Mouse (Mus musculus): ENCODE data around the gene Tspan11. TPM values are rescaled to one million over a fixed set of nuclear protein-coding genes. Genes with fewer than 3 reads are reported as not detected.

Gene Tspan11
- polyA plus RNA-seq, 1 experiment from 2014 or later, result 9.8 TPM

GRCm38 (mm10) chr6:127917712-127918111 lies 30.3 kb downstream of the Tspan11 start:
- Histone ChIP-seq H3K4me2 (no peak overlapping the region), H3K4me3 (no peak overlapping the region), H3K27me3 (no peaks in the 10 kb centered on the region), H3K4me1 (replicated peaks) (peaks cover 19% of the 10 kb centered on the region), H3K36me3 (peaks cover 14% of the 10 kb centered on the region), H3K9ac (no peak overlapping the region), H3K27ac (replicated peaks) (peak overlapping the region; percentile 76; the same call in 1 of the 2 replicates), H3K9me3 (no peaks in the 10 kb centered on the region)
- no peak for ATAC-seq (ENCODE audit: low read depth)
- WGBS, result 71% methylated on average over 4 of the region's 4 CpGs

- 89% methylated on average over 6 of the region's 6 CpGs for WGBS
- ATAC-seq (ENCODE audit: low read depth), result no peak
- Histone ChIP-seq H3K4me3 (no peak overlapping the region), H3K4me2 (no peak overlapping the region), H3K27me3 (no peaks in the 10 kb centered on the region), H3K9ac (no peak overlapping the region), H3K27ac (replicated peaks) (no peak overlapping the region), H3K9me3 (no peaks in the 10 kb centered on the region), H3K4me1 (replicated peaks) (peaks cover 19% of the 10 kb centered on the region), H3K36me3 (peaks cover 16% of the 10 kb centered on the region)
These were observed 32.1 kb downstream of the Tspan11 start for GRCm38 (mm10) chr6:127919491-127919890.

GRCm38 (mm10) chr6:127920652-127921051 lies 33.3 kb downstream of the Tspan11 start:
- H3K9ac ChIP-seq, result no peak overlapping the region
- H3K27me3 ChIP-seq, result no peaks in the 10 kb centered on the region
- H3K4me1 ChIP-seq (replicated peaks), result peaks cover 21% of the 10 kb centered on the region
- H3K4me2 ChIP-seq, result no peak overlapping the region
- H3K36me3 ChIP-seq, result peaks cover 12% of the 10 kb centered on the region
- no peaks in the 10 kb centered on the region for H3K9me3 ChIP-seq
- no peak overlapping the region for H3K4me3 ChIP-seq
- no peak overlapping the region for H3K27ac ChIP-seq (replicated peaks)
- 9% methylated on average over 8 of the region's 8 CpGs for WGBS
- peak; percentile 30; the same call in 1 of the 2 replicates for ATAC-seq (ENCODE audit: low read depth)

- no peak for ATAC-seq (ENCODE audit: low read depth)
These were observed 34.6 kb downstream of the Tspan11 start for GRCm38 (mm10) chr6:127921996-127922395.

GRCm38 (mm10) chr6:127923296-127923695 lies 35.9 kb downstream of the Tspan11 start:
- no peak overlapping the region for H3K4me2 ChIP-seq
- 84% methylated on average over 9 of the region's 9 CpGs for WGBS
- no peaks in the 10 kb centered on the region for H3K9me3 ChIP-seq
- no peak overlapping the region for H3K27ac ChIP-seq (replicated peaks)
- no peak overlapping the region for H3K9ac ChIP-seq
- 0 out of 2 replicates have a peak, but pooled peaks cover 2% of the 10 kb centered on the region for H3K36me3 ChIP-seq
- no peak overlapping the region for H3K4me3 ChIP-seq
- peaks cover 17% of the 10 kb centered on the region; the same call in 1 of the 2 replicates for H3K4me1 ChIP-seq (replicated peaks)
- no peak for ATAC-seq (ENCODE audit: low read depth)
- H3K27me3 ChIP-seq, result no peaks in the 10 kb centered on the region

More at GRCm38 (mm10) chr6:127921996-127922395, 34.6 kb downstream of the Tspan11 start:
- 54% methylated on average over 9 of the region's 9 CpGs for WGBS
- H3K27ac ChIP-seq (replicated peaks), result no peak overlapping the region
- H3K4me2 ChIP-seq, result no peak overlapping the region
- no peaks in the 10 kb centered on the region for H3K9me3 ChIP-seq
- 0 out of 2 replicates have a peak, but pooled peaks cover 2% of the 10 kb centered on the region for H3K36me3 ChIP-seq
- no peak overlapping the region for H3K9ac ChIP-seq
- H3K4me3 ChIP-seq, result no peak overlapping the region
- peaks cover 27% of the 10 kb centered on the region for H3K4me1 ChIP-seq (replicated peaks)
- no peaks in the 10 kb centered on the region for H3K27me3 ChIP-seq

GRCm38 (mm10) chr6:127924750-127925149 lies 37.4 kb downstream of the Tspan11 start:
- no peak for ATAC-seq (ENCODE audit: low read depth)
- Histone ChIP-seq H3K27ac (replicated peaks) (no peak overlapping the region), H3K27me3 (no peaks in the 10 kb centered on the region), H3K4me2 (no peak overlapping the region), H3K4me1 (replicated peaks) (peaks cover 17% of the 10 kb centered on the region; the same call in 1 of the 2 replicates), H3K4me3 (no peak overlapping the region), H3K36me3 (0 out of 2 replicates have a peak, but pooled peaks cover 2% of the 10 kb centered on the region), H3K9ac (no peak overlapping the region), H3K9me3 (no peaks in the 10 kb centered on the region)
- 71% methylated on average over 6 of the region's 6 CpGs for WGBS

GRCm38 (mm10) chr6:127925915-127926314 lies 38.5 kb downstream of the Tspan11 start:
- ATAC-seq (ENCODE audit: low read depth), result peak; percentile 64; the same call in 1 of the 2 replicates
- 0 out of 2 replicates have a peak, but pooled peaks cover 2% of the 10 kb centered on the region for H3K36me3 ChIP-seq

GRCm38 (mm10) chr6:127928682-127929081 lies 41.3 kb downstream of the Tspan11 start:
- H3K27me3 ChIP-seq, result no peaks in the 10 kb centered on the region
- no peaks in the 10 kb centered on the region for H3K9me3 ChIP-seq
- peaks cover 27% of the 10 kb centered on the region for H3K4me1 ChIP-seq (replicated peaks)
- H3K36me3 ChIP-seq, result 0 out of 2 replicates have a peak, but pooled peaks cover under 1% of the 10 kb centered on the region
- ATAC-seq (ENCODE audit: low read depth), result no peak
- no peak overlapping the region for H3K4me3 ChIP-seq
- H3K27ac ChIP-seq (replicated peaks), result no peak overlapping the region
- H3K4me2 ChIP-seq, result no peak overlapping the region
- 88% methylated on average over 5 of the region's 5 CpGs for WGBS
- H3K9ac ChIP-seq, result no peak overlapping the region

More at GRCm38 (mm10) chr6:127925915-127926314, 38.5 kb downstream of the Tspan11 start:
- Histone ChIP-seq H3K9ac (no peak overlapping the region), H3K4me2 (no peak overlapping the region), H3K4me1 (replicated peaks) (peaks cover 13% of the 10 kb centered on the region; the same call in 1 of the 2 replicates), H3K27ac (replicated peaks) (0 out of 2 replicates have a peak overlapping the region, but pooled peaks have one; percentile 38), H3K27me3 (no peaks in the 10 kb centered on the region), H3K4me3 (no peak overlapping the region), H3K9me3 (no peaks in the 10 kb centered on the region)
- 56% methylated on average over 9 of the region's 9 CpGs for WGBS

GRCm38 (mm10) chr6:127932697-127933096 lies 45.3 kb downstream of the Tspan11 start:
- no peak for ATAC-seq (ENCODE audit: low read depth)

GRCm38 (mm10) chr6:127933841-127934240 lies 46.5 kb downstream of the Tspan11 start:
- H3K9me3 ChIP-seq, result no peaks in the 10 kb centered on the region
- H3K36me3 ChIP-seq, result 0 out of 2 replicates have a peak, but pooled peaks cover 4% of the 10 kb centered on the region
- H3K27me3 ChIP-seq, result no peaks in the 10 kb centered on the region
- H3K4me3 ChIP-seq, result no peak overlapping the region
- WGBS, result 79% methylated on average over 5 of the region's 5 CpGs
- no peak overlapping the region for H3K9ac ChIP-seq
- no peak overlapping the region for H3K27ac ChIP-seq (replicated peaks)
- H3K4me2 ChIP-seq, result no peak overlapping the region
- no peak for ATAC-seq (ENCODE audit: low read depth)
- H3K4me1 ChIP-seq (replicated peaks), result peaks cover 23% of the 10 kb centered on the region

More at GRCm38 (mm10) chr6:127932697-127933096, 45.3 kb downstream of the Tspan11 start:
- Histone ChIP-seq H3K4me3 (no peak overlapping the region), H3K4me2 (no peak overlapping the region), H3K9me3 (no peaks in the 10 kb centered on the region), H3K27ac (replicated peaks) (no peak overlapping the region), H3K27me3 (no peaks in the 10 kb centered on the region), H3K9ac (no peak overlapping the region), H3K36me3 (0 out of 2 replicates have a peak, but pooled peaks cover 4% of the 10 kb centered on the region), H3K4me1 (replicated peaks) (peaks cover 23% of the 10 kb centered on the region)
- 61% methylated on average over 5 of the region's 5 CpGs for WGBS

GRCm38 (mm10) chr6:127935105-127935504 lies 47.7 kb downstream of the Tspan11 start:
- Histone ChIP-seq H3K4me1 (replicated peaks) (peaks cover 23% of the 10 kb centered on the region), H3K4me3 (no peak overlapping the region), H3K27me3 (no peaks in the 10 kb centered on the region), H3K36me3 (0 out of 2 replicates have a peak, but pooled peaks cover 6% of the 10 kb centered on the region), H3K9me3 (no peaks in the 10 kb centered on the region), H3K27ac (replicated peaks) (no peak overlapping the region), H3K9ac (no peak overlapping the region), H3K4me2 (no peak overlapping the region)
- WGBS, result 72% methylated on average over 3 of the region's 3 CpGs
- no peak for ATAC-seq (ENCODE audit: low read depth)

- H3K27ac ChIP-seq (replicated peaks), result no peak overlapping the region
- no peak overlapping the region for H3K4me2 ChIP-seq
- H3K9ac ChIP-seq, result no peak overlapping the region
- no peak for ATAC-seq (ENCODE audit: low read depth)
- H3K4me3 ChIP-seq, result no peak overlapping the region
- H3K4me1 ChIP-seq (replicated peaks), result no peaks in the 10 kb centered on the region
- no peaks in the 10 kb centered on the region for H3K27me3 ChIP-seq
- 85% methylated on average over 8 of the region's 8 CpGs for WGBS
- H3K36me3 ChIP-seq, result 0 out of 2 replicates have a peak, but pooled peaks cover 9% of the 10 kb centered on the region
- H3K9me3 ChIP-seq, result no peaks in the 10 kb centered on the region
These were observed 55.0 kb downstream of the Tspan11 start for GRCm38 (mm10) chr6:127942421-127942820.

Data from neural tube, embryonic 13.5 days (tissue).